Mouse (Mus musculus) liver (tissue): Measurements from ENCODE around the gene Gabrr1.
"Not testable (repeated sequence)": the region's sequence is repeated elsewhere in the genome, so short reads cannot be mapped to it uniquely, and the experiment has no call there.

ENCODE experiments used
- DNase-seq: peaks from one replicate; pipeline ENCODE4 v3.0.0-alpha.2; 2020; ENCODE audit warnings: mixed read lengths

Gene Gabrr1

GRCm38 (mm10) chr4:33132221-33132620 is at the start of gene Gabrr1:
Gene Gabrr1 (plus strand): TSS chr4:33132521.
- DNase-seq: no peak

- no peak for DNase-seq
Observed at GRCm38 (mm10) chr4:33099118-33099694, 33.1 kb upstream of the Gabrr1 start.

- DNase-seq: peak; percentile 34
Observed at GRCm38 (mm10) chr4:33109720-33110458, 22.4 kb upstream of the Gabrr1 start.

- no peak for DNase-seq
Observed at GRCm38 (mm10) chr4:33110845-33111244, 21.5 kb upstream of the Gabrr1 start.

GRCm38 (mm10) chr4:33111358-33111757 is 21.0 kb upstream of the Gabrr1 start:
- no peak for DNase-seq

GRCm38 (mm10) chr4:33112866-33113265 is 19.5 kb upstream of the Gabrr1 start:
- not testable (repeated sequence) for DNase-seq

GRCm38 (mm10) chr4:33119118-33119517 is 13.2 kb upstream of the Gabrr1 start:
- peak; percentile 75 for DNase-seq

- peak; percentile 20 for DNase-seq
Observed at GRCm38 (mm10) chr4:33124493-33124892, 7.8 kb upstream of the Gabrr1 start.

- DNase-seq: no peak
Observed at GRCm38 (mm10) chr4:33125409-33126084, 6.8 kb upstream of the Gabrr1 start.

GRCm38 (mm10) chr4:33146679-33147291 is 14.5 kb downstream of the Gabrr1 start:
- no peak for DNase-seq

- DNase-seq: peak; percentile 54
Observed at GRCm38 (mm10) chr4:33147825-33148224, 15.5 kb downstream of the Gabrr1 start.

GRCm38 (mm10) chr4:33149150-33149549 is 16.8 kb downstream of the Gabrr1 start:
- no peak for DNase-seq

GRCm38 (mm10) chr4:33152087-33153038 is 20.0 kb downstream of the Gabrr1 start:
- no peak for DNase-seq

GRCm38 (mm10) chr4:33183477-33183876 is 51.2 kb downstream of the Gabrr1 start:
- DNase-seq: no peak

GRCm38 (mm10) chr4:33188164-33188563 is 55.8 kb downstream of the Gabrr1 start:
- no peak for DNase-seq

GRCm38 (mm10) chr4:33188781-33189734 is 56.7 kb downstream of the Gabrr1 start:
- DNase-seq: peak; percentile 55

GRCm38 (mm10) chr4:33189735-33190036 is 57.4 kb downstream of the Gabrr1 start, which contains the start of gene Pm20d2:
Gene Pm20d2 (minus strand): TSS chr4:33189737.
- no peak for DNase-seq

- DNase-seq: no peak
Observed at GRCm38 (mm10) chr4:33198117-33198516, 65.8 kb downstream of the Gabrr1 start.

- peak; percentile 47 for DNase-seq
Observed at GRCm38 (mm10) chr4:33204682-33205081, 72.4 kb downstream of the Gabrr1 start.

- no peak for DNase-seq
Observed at GRCm38 (mm10) chr4:33207551-33207950, 75.2 kb downstream of the Gabrr1 start.
